Mouse (Mus musculus): ENCODE results near the gene Slc4a1ap.

DNA sequence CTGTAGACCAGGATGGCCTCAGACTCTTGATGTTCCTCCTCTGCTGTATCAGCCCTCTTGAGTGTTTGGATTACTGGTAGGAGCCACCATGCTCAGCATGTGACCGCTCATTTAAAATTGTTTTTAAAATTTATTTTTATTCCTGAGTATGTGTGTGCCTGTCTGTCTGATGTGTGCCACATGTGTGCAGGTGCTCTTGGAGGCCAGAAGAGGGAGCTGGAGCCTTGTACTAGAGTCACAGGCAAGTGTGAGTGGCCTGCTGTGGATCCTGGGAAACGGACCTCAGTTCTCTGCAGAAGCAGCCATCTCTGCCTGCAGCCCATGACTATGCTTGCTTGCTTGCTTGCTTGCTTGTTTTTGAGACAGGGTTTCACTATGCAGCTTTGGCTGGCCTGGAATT, 72.4 kb downstream of the Slc4a1ap start:
- peak; percentile 13; the same call in 1 of the 2 replicates for TF ChIP-seq CTCF (IDR thresholded peaks at IDR 0.05; ENCODE audit: borderline replicate concordance, extremely low read depth, insufficient read depth, insufficient read length)
- no peak for TF ChIP-seq POLR2A (IDR thresholded peaks at IDR 0.05; ENCODE audit: borderline replicate concordance, extremely low read depth, insufficient read depth, insufficient read length, poor library complexity, severe bottlenecking)

Measured in brain, embryonic 14.5 days (tissue).